14 mouse cellular contexts compared by ENCODE assay signal in the genomic region with DNA sequence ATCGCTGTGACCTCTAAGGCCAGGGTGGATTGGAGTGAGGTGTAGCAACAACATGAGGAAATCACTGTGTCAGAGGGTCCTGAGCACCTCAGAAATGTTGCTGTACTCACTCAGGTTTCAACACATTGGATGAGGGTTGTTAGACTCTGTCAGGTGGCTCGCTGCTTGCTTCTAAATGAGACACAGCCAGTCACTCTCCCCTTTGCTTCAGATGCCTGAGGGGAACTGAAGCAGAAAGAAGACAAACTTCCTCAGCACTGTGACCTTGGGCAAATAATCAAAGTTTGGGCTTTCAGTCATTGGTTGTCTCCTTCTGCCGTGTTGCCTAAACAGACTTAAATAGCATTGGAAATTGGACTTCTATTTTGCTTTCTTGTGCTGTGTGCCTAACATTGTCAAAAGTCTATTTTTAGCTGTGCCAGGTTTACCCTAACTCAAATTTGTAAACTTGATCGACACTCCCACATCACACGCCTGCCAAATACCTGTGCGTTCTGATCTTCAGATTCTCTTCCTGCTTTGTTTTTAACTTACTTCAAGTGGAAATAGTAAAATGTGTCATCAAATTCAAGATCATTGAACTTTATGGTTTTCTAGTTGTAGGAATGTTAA.
DNase-seq lines count a peak whose midpoint lies in the region; ATAC-seq lines count a peak whose summit lies in the region.
"Had no signal": no experiment of that assay in that cellular context is flagged by ENCODE, and none has a peak within 500 bp of the region (broad histone marks: within the 10 kb centered on the region; RNA-seq: fewer than 3 reads in every experiment).

No protein-coding gene starts in this region.

- peak overlapping the region; percentile 31; the same call in 1 of the 2 replicates for H3K27ac ChIP-seq in heart, embryonic 10.5 days
- H3K27ac ChIP-seq in intestine, embryonic 15.5 days = peak overlapping the region; percentile 62; the same call in 1 of the 2 replicates
- H3K27ac ChIP-seq in kidney, embryonic 16.5 days (ENCODE audit: low read length) = peak overlapping the region; percentile 57
- no peak overlapping the region for H3K27ac ChIP-seq in forebrain, embryonic 13.5 days
- H3K27ac ChIP-seq: limb, embryonic 10.5 days; neural tube, embryonic 12.5 days had no signal

- H3K4me1 ChIP-seq in heart, embryonic 10.5 days = peaks cover 22% of the 10 kb centered on the region
- no peaks in the 10 kb centered on the region for H3K4me1 ChIP-seq in intestine, embryonic 15.5 days (replicated peaks)
- peaks cover 16% of the 10 kb centered on the region for H3K4me1 ChIP-seq in kidney, embryonic 16.5 days (ENCODE audit: insufficient read depth, low read length)
- H3K4me1 ChIP-seq in forebrain, embryonic 13.5 days = no peaks in the 10 kb centered on the region
- H3K4me1 ChIP-seq: limb, embryonic 10.5 days; neural tube, embryonic 12.5 days had no signal

- no peak for ATAC-seq in intestine, embryonic 15.5 days
- peak; percentile 73 for ATAC-seq in kidney, embryonic 16.5 days (ENCODE audit: low FRiP score, low TSS enrichment)
- no peak for ATAC-seq in forebrain, embryonic 13.5 days

- no peak overlapping the region for H3K9ac ChIP-seq in intestine, embryonic 15.5 days
- no peak overlapping the region for H3K9ac ChIP-seq in kidney, embryonic 16.5 days (replicated peaks; ENCODE audit: low read length)
- H3K9ac ChIP-seq in forebrain, embryonic 13.5 days = no peak overlapping the region
- H3K9ac ChIP-seq: neural tube, embryonic 12.5 days had no signal

- H3K4me2 ChIP-seq in intestine, embryonic 15.5 days (replicated peaks) = no peak overlapping the region
- H3K4me2 ChIP-seq in kidney, embryonic 16.5 days (replicated peaks; ENCODE audit: low read depth, low read length) = no peak overlapping the region
- H3K4me2 ChIP-seq in forebrain, embryonic 13.5 days = no peak overlapping the region
- H3K4me2 ChIP-seq: neural tube, embryonic 12.5 days had no signal

- peaks cover 8% of the 10 kb centered on the region; the same call in 1 of the 2 replicates for H3K36me3 ChIP-seq in heart, embryonic 10.5 days
- no peaks in the 10 kb centered on the region for H3K36me3 ChIP-seq in intestine, embryonic 15.5 days
- no peaks in the 10 kb centered on the region for H3K36me3 ChIP-seq in kidney, embryonic 16.5 days (ENCODE audit: insufficient read depth, low read length)
- no peaks in the 10 kb centered on the region for H3K36me3 ChIP-seq in forebrain, embryonic 13.5 days (ENCODE audit: poor library complexity, severe bottlenecking)
- H3K36me3 ChIP-seq: G1E; limb, embryonic 10.5 days; neural tube, embryonic 12.5 days had no signal

- H3K4me3 ChIP-seq in heart, embryonic 10.5 days = no peak overlapping the region
- H3K4me3 ChIP-seq in intestine, embryonic 15.5 days (replicated peaks) = no peak overlapping the region
- no peak overlapping the region for H3K4me3 ChIP-seq in kidney, embryonic 16.5 days (ENCODE audit: low read length)
- H3K4me3 ChIP-seq in forebrain, embryonic 13.5 days = no peak overlapping the region
- H3K4me3 ChIP-seq: limb, embryonic 10.5 days; neural tube, embryonic 12.5 days had no signal

- no peaks in the 10 kb centered on the region for H3K27me3 ChIP-seq in heart, embryonic 10.5 days (ENCODE audit: insufficient read depth, poor library complexity, severe bottlenecking)
- no peaks in the 10 kb centered on the region for H3K27me3 ChIP-seq in intestine, embryonic 15.5 days (replicated peaks)
- H3K27me3 ChIP-seq in kidney, embryonic 16.5 days (ENCODE audit: insufficient read depth, low read length) = no peaks in the 10 kb centered on the region
- H3K27me3 ChIP-seq in forebrain, embryonic 13.5 days = no peaks in the 10 kb centered on the region
- H3K27me3 ChIP-seq: neural tube, embryonic 12.5 days had no signal

- no peaks in the 10 kb centered on the region for H3K9me3 ChIP-seq in heart, embryonic 10.5 days
- no peaks in the 10 kb centered on the region for H3K9me3 ChIP-seq in intestine, embryonic 15.5 days
- 0 out of 2 replicates have a peak, but pooled peaks cover 5% of the 10 kb centered on the region for H3K9me3 ChIP-seq in kidney, embryonic 16.5 days (ENCODE audit: low read length)
- H3K9me3 ChIP-seq in forebrain, embryonic 13.5 days (replicated peaks) = no peaks in the 10 kb centered on the region
- H3K9me3 ChIP-seq: limb, embryonic 10.5 days; neural tube, embryonic 12.5 days had no signal

- 65% methylated on average over 6 of the region's 6 CpGs for WGBS in heart, embryonic 10.5 days
- WGBS in intestine, embryonic 15.5 days = 72% methylated on average over 6 of the region's 6 CpGs
- 48% methylated on average over 6 of the region's 6 CpGs for WGBS in kidney, embryonic 16.5 days
- 84% methylated on average over 6 of the region's 6 CpGs for WGBS in forebrain, embryonic 13.5 days

- no peak for DNase-seq in heart, embryonic 10.5 days (ENCODE audit: low spot score)
- no peak for DNase-seq in heart, postnatal 4 days
- DNase-seq in A20 (ENCODE audit: low read depth, low spot score) (peak; percentile 63), adipocyte (ENCODE audit: low spot score) (no peak)
- DNase-seq in cerebellum, postnatal 10 days = no peak
- DNase-seq: adrenal gland, postnatal 25 days; cerebellum, postnatal 14 days; midbrain, embryonic 14.5 days had no signal
